Mouse (Mus musculus): ENCODE results near the gene C2cd4c.

C2cd4c gene

DNA sequence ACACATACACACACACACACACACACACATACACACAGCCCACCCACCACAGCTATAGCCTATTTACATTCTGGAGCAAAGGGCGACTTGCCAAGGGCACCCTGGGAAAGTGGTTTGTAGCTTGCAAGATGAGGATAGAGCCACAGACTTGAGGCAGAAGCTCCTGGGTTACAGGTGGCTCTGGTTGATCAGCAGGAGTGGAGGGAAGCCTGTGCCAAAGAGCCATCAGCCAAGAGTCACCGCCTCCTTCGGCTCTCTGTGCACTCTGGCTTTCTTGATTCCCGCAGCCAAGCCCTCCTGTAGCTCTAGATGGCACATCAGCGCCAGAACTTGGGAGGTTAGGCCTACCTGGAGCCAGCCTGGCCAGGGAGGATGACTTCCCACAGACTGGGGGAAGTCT, 2.5 kb downstream of the C2cd4c start:
- no peak for DNase-seq

- DNase-seq: no peak
These were observed 4.5 kb downstream of the C2cd4c start for GRCm38 (mm10) chr10:79609276-79609675.

DNA sequence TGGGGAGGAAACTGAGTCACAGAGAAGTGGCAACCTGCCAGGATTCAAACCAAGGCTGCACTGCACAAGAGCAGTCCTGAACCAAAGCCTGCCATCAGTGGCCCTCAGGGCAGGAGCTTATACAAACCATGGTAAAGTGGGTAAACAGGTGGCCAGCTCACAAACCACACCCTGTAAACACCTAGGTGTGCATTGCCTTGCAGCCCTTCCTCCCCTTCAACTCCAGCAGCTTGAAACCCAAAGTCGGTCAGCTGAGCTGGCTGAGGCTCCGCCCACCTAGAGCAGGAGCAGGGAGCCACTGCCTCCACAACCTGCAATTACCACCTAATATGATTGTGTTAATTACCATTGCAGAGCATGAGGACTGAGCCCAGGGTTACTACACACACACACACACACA, 5.9 kb downstream of the C2cd4c start:
- no peak for DNase-seq

DNA sequence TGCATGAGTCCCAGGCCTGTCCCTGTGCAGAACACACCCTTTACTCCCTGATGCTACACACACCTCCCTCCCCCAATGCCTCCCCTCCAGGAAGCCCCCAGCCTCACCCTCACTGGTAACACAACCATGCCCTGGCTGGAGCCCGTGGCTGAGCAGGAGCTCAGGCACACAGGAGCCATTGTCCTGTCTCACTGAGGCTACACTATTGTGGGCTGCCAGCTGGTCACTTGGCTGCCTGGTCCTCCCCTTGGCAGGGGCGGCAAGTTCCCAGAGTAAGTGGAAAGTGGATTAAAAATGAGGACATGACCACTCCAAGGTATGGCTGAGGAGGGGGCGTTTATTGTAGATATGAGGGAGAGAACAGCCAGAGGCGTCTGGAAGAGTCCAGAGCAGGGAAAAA, 7.3 kb downstream of the C2cd4c start:
- DNase-seq: peak; percentile 36

- DNase-seq: no peak
These were observed 15.9 kb downstream of the C2cd4c start for GRCm38 (mm10) chr10:79597936-79598230.

DNA sequence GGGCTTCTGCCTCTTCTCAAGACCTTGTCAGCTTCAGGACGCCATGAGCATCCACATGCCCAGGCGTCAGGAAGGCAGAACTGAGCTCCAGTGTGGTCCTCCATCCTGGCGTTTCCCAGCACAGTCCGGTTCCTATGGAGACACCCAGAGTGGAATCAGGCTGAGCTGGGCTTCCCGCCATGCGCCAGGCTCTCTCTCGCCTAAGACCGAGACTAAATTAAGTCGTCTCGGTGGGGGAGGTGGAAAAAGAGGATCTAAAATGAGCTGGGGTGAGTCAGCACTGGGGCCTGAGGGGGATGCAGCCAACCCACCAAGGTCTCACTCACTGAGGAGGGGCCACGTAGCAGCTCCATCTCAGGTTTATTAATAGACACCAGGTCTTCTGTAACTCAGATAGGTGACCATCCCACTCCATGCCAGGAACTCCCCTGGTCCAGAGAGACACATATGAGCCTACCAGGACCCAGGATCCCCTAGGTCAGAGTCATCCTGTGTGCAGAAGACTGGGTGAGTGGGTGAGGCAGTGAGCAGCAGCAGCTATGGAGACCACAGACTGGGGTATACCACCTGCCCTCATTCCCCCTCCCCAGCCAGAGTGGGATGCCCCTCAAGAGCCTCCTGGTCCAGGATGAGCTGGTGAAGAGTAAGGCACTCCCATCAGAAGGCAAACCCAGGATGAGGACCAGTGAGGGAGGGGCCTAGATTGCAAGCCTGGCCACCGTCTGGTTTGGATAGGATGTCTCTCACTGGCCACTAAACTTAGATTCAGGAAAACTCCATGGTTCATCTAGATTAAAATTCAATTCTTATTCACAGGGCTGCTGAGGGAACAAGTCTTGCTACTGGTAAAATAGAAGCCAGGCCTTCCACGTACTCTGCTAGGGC, 16.5 kb downstream of the C2cd4c start:
- no peak for DNase-seq

DNA sequence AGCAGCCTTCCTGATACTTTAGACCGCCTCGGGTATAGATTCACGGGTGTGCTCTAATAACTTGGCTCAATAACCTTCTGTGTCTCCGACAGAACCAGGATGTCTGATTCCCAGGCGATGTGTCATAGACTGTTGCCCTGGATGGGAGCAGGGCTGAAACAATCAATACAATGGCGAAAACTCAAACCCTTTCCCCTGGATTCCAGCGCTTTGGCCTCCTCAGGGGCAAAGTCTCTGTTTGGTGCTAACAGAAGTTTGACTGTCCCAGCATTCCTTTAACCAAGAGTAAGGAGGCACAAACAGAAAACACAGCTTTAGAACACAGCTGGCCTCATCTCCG, 18.3 kb downstream of the C2cd4c start:
- no peak for DNase-seq

GRCm38 (mm10) chr10:79594872-79595589, 18.8 kb downstream of the C2cd4c start:
- peak; percentile 82 for DNase-seq

DNA sequence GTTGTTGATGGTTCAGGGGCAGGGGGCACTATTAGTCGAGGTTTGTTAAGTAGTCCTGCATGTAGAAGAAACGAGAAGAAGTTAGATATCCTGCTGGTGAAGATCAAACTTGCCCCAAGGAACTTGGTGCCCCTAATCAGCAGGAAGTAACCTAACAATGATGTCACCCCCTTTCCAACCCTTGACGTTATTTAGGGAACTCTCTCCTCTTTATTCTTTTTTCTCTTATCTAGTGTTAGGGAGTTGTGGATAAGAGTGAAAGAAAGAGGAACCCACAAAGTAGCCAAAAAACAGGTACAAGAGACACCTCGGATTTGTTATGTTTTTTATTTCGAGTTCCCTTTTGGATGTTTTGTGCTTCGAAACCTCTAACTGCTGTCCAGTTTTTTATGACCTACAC, 19.7 kb downstream of the C2cd4c start:
- no peak for DNase-seq

- no peak for DNase-seq
These were observed 23.1 kb downstream of the C2cd4c start for GRCm38 (mm10) chr10:79590702-79591101.

GRCm38 (mm10) chr10:79587752-79588126, 26.1 kb downstream of the C2cd4c start:
- DNase-seq: no peak

- no peak for DNase-seq
These were observed 26.6 kb downstream of the C2cd4c start, which contains the start of gene Theg for GRCm38 (mm10) chr10:79587061-79587751. Theg (minus strand) TSS chr10:79587331.

- no peak for DNase-seq
These were observed 27.6 kb downstream of the C2cd4c start for GRCm38 (mm10) chr10:79586243-79586642.

DNA sequence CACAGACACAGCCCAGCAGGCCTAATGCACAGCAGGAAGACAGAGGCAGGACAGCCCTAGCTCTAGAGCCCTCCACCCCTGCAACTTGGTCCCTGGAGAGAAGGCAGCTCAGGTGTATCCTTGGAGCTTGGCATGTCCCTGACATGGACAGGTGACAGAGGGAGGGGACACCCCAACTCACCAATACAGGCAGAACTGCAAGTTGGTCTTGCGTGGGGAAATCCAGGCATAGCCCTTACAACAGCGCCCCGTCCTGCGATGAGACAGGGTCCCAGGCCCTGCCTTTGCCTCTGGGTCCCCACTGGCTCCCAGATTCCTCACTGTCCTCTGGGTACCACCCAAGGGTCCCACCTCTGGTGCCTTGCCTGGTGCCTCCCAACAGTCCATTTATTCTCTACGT, 28.1 kb downstream of the C2cd4c start:
- DNase-seq: no peak

DNA sequence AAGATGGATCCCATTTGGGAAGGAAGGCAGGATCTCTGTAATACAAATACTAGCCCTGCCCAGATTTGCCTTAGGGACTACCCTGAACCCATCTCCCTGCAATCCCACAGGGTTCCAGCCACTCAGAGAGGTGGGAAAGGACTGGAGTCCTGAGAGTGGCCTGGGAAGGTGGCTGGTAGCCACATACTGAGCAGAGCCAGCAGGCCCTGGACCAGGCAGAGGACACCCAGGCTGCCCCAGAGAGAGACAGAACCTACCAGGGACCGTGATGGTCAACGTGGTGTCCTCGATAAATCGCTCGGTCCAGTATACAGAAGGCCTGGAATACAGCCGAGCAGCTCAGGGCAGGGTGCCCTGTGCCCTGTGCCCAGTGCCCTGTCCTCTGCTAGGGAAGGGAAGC, 28.7 kb downstream of the C2cd4c start:
- no peak for DNase-seq

DNA sequence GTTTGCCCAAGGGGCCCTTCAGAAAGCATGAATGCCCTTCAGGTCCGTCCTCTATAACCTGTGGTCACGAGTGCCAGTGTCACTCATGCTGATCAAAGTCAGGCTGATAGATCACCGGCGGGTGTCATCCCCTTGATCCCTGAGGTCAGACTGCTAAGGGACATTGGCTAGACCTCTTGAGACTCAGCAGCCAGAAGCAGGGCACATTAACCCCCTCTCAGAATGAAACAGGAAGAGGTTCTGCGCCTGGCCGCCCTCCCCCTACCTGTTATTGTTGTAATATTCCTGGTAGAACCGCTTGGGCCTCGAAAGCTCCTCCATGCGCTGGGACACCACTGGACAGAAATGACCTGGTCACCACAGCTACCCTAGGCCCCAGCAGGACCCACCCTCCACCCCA, 29.4 kb downstream of the C2cd4c start:
- DNase-seq: no peak

DNA sequence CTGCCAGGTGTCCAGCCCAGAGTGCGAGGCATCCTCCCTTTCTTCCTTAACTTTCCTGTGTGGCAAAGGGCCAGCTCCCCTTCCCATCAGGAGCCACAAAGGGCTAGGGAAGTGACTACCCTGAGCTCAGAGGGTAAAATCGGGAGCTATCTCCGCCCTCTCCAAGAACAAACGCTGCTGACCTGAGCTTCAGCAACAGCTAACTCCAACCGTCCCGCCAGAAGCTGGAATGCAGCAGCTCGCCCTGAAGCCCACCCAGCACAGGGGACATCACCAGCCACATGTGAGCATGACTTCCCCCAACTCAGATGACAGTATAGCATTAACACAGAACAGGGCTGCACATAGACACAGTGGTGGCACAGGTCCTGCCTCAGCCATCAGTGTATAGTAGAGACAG, 29.8 kb downstream of the C2cd4c start:
- no peak for DNase-seq

DNA sequence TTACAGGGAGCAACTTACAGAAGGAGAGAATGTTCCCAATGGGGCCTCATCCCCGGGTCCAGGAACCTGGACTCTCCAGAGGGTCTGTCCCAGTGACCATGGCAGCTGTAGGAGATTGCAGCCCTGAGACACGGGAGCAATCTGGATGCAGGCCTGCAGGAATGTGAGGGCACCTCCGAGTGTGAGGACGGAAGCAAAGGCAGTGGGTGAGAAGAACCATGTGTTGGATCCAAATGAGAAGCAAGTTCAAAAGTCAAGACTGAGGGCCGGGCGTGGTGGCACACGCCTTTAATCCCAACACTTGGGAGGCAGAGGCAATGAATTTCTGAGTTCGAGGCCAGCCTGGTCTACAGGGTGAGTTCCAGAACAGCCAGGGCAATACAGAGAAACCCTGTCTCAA, 32.3 kb downstream of the C2cd4c start:
- no peak for DNase-seq

GRCm38 (mm10) chr10:79580811-79581210, 33.0 kb downstream of the C2cd4c start:
- peak; percentile 65 for DNase-seq

DNA sequence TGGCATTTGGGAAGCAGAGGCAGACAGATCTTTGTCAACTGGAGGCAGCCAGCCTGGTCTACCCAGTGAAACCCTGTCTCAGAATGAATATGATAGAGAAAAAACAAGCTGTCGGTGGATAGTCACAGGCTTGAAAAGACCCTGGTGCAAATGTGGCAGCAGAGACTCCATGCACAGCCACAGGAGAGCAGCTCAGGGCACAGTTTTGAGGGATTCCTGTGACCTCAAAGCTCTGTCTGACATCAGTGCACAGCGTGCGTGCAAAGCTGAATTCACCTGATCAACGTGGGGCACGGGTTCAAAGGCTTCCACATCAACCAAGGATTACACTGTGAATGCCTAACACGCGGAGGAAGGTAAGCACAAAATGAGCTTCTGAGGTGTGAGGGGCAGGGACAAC, 33.5 kb downstream of the C2cd4c start:
- no peak for DNase-seq

GRCm38 (mm10) chr10:79579781-79580180, 34.0 kb downstream of the C2cd4c start:
- no peak for DNase-seq

- DNase-seq: no peak
These were observed 34.9 kb downstream of the C2cd4c start for GRCm38 (mm10) chr10:79578891-79579290.

GRCm38 (mm10) chr10:79578276-79578675, 35.5 kb downstream of the C2cd4c start:
- DNase-seq: peak; percentile 20

- DNase-seq: no peak
These were observed 36.4 kb downstream of the C2cd4c start for GRCm38 (mm10) chr10:79577376-79577775.
